Mouse (Mus musculus) forebrain, embryonic 10.5 days (tissue): ENCODE data around the gene Fscn2. TPM values are rescaled to one million over a fixed set of nuclear protein-coding genes. Genes with fewer than 3 reads are reported as not detected.
A peak's percentile ranks its signal among the peaks of the same experiment; 100 is the strongest.

Source experiments
- DNase-seq: peaks from one replicate; pipeline ENCODE4 v3.0.0-alpha.2; 2017; ENCODE audit warnings: low spot score; ENCODE audit errors: extremely low spot score
- H3K27ac ChIP-seq: fragments of 300-500 bp; sonication (generic); 2 replicates; pipeline ENCODE4 v1.5.1; 2016; ENCODE audit warnings: mild to moderate bottlenecking
- H3K27me3 ChIP-seq: fragments of 300-500 bp; sonication (generic); 2 replicates; pipeline ENCODE4 v1.6.1; 2016; ENCODE audit warnings: mild to moderate bottlenecking; ENCODE audit not compliant: poor library complexity, severe bottlenecking
- H3K36me3 ChIP-seq: fragments of 300-500 bp; sonication (generic); replicated peaks from 2 replicates; pipeline ENCODE4 v1.6.1; 2016; ENCODE audit warnings: mild to moderate bottlenecking, moderate library complexity
- H3K4me1 ChIP-seq: fragments of 300-500 bp; sonication (generic); 2 replicates; pipeline ENCODE4 v1.6.1; 2016
- H3K4me3 ChIP-seq: fragments of 300-500 bp; sonication (generic); 2 replicates; pipeline ENCODE4 v1.5.1; 2016; ENCODE audit warnings: mild to moderate bottlenecking, moderate library complexity
- H3K9me3 ChIP-seq: fragments of 300-500 bp; sonication (generic); 2 replicates; pipeline ENCODE4 v1.6.1; 2016; ENCODE audit warnings: mild to moderate bottlenecking, moderate library complexity
- WGBS: fragments of 180-500 bp; shearing (Covaris S2); methylation state at CpG from one replicate; pipeline ENCODE4 v1.1.7; 2016; 5-methylcytosine and 5-hydroxymethylcytosine counted together
- polyA plus RNA-seq: library from polyadenylated mRNA; unstranded; fragments of >200 nt; fragmentation: Nextera tagmentation; extraction: Ambion mirVana; gene quantifications from 2 replicates; pipeline ENCODE4 v1.2.1, GENCODE M21; 2016

The Fscn2 gene
- polyA plus RNA-seq, 1 experiment from 2014 or later, result not detected

- peaks cover 67% of the 10 kb centered on the region for H3K4me1 ChIP-seq
- no peaks in the 10 kb centered on the region for H3K9me3 ChIP-seq
- no peak overlapping the region for H3K4me3 ChIP-seq
- H3K27me3 ChIP-seq, result peaks cover 8% of the 10 kb centered on the region; the same call in 1 of the 2 replicates
- no peaks in the 10 kb centered on the region for H3K36me3 ChIP-seq
- DNase-seq, result no peak
- no peak overlapping the region for H3K27ac ChIP-seq
- WGBS, result 91% methylated on average over 17 of the region's 17 CpGs
Observed at GRCm38 (mm10) chr11:120354304-120355276, 6.7 kb upstream of the Fscn2 start.

GRCm38 (mm10) chr11:120355277-120356039 is 5.9 kb upstream of the Fscn2 start:
- H3K4me1 ChIP-seq, result peaks cover 67% of the 10 kb centered on the region

GRCm38 (mm10) chr11:120356319-120356840 is 5.0 kb upstream of the Fscn2 start:
- DNase-seq, result no peak
- Histone ChIP-seq H3K36me3 (no peaks in the 10 kb centered on the region), H3K4me1 (peaks cover 66% of the 10 kb centered on the region), H3K27me3 (peaks cover 7% of the 10 kb centered on the region; the same call in 1 of the 2 replicates), H3K4me3 (no peak overlapping the region), H3K9me3 (no peaks in the 10 kb centered on the region), H3K27ac (no peak overlapping the region)
- 90% methylated on average over 15 of the region's 15 CpGs for WGBS

More at GRCm38 (mm10) chr11:120355277-120356039, 5.9 kb upstream of the Fscn2 start:
- WGBS, result 75% methylated on average over 5 of the region's 5 CpGs
- no peak overlapping the region for H3K27ac ChIP-seq
- DNase-seq, result no peak
- H3K27me3 ChIP-seq, result peaks cover 8% of the 10 kb centered on the region; the same call in 1 of the 2 replicates
- no peaks in the 10 kb centered on the region for H3K36me3 ChIP-seq
- H3K9me3 ChIP-seq, result no peaks in the 10 kb centered on the region
- no peak overlapping the region for H3K4me3 ChIP-seq

GRCm38 (mm10) chr11:120356900-120357299 is 4.4 kb upstream of the Fscn2 start:
- Histone ChIP-seq H3K27ac (no peak overlapping the region), H3K9me3 (0 out of 2 replicates have a peak, but pooled peaks cover 2% of the 10 kb centered on the region), H3K4me3 (no peak overlapping the region), H3K36me3 (no peaks in the 10 kb centered on the region), H3K4me1 (peaks cover 68% of the 10 kb centered on the region), H3K27me3 (peaks cover 2% of the 10 kb centered on the region; the same call in 1 of the 2 replicates)
- DNase-seq, result no peak
- WGBS, result 90% methylated on average over 4 of the region's 4 CpGs

- 32% methylated on average over 10 of the region's 10 CpGs for WGBS
- no peaks in the 10 kb centered on the region for H3K36me3 ChIP-seq
- H3K9me3 ChIP-seq, result 0 out of 2 replicates have a peak, but pooled peaks cover 2% of the 10 kb centered on the region
- peak overlapping the region; percentile 84 for H3K27ac ChIP-seq
- no peaks in the 10 kb centered on the region for H3K27me3 ChIP-seq
- H3K4me1 ChIP-seq, result peaks cover 63% of the 10 kb centered on the region
- DNase-seq, result no peak
- H3K4me3 ChIP-seq, result peak overlapping the region; percentile 29; the same call in 1 of the 2 replicates
Observed at GRCm38 (mm10) chr11:120357791-120358401, 3.4 kb upstream of the Fscn2 start.

- no peak for DNase-seq
- Histone ChIP-seq H3K4me1 (peaks cover 53% of the 10 kb centered on the region), H3K36me3 (no peaks in the 10 kb centered on the region), H3K27ac (peak overlapping the region; percentile 84), H3K27me3 (no peaks in the 10 kb centered on the region), H3K4me3 (0 out of 2 replicates have a peak overlapping the region, but pooled peaks have one; percentile 2), H3K9me3 (0 out of 2 replicates have a peak, but pooled peaks cover 2% of the 10 kb centered on the region)
- WGBS, result 91% methylated on average over 6 of the region's 6 CpGs
Observed at GRCm38 (mm10) chr11:120359391-120359790, 1.9 kb upstream of the Fscn2 start.

- Histone ChIP-seq H3K36me3 (no peaks in the 10 kb centered on the region), H3K27me3 (no peaks in the 10 kb centered on the region), H3K9me3 (0 out of 2 replicates have a peak, but pooled peaks cover 2% of the 10 kb centered on the region), H3K4me1 (peaks cover 51% of the 10 kb centered on the region), H3K27ac (peak overlapping the region; percentile 84; the same call in 1 of the 2 replicates), H3K4me3 (no peak overlapping the region)
- WGBS, result 67% methylated on average over 8 of the region's 8 CpGs
- DNase-seq, result no peak
Observed at GRCm38 (mm10) chr11:120360062-120360461, 1.3 kb upstream of the Fscn2 start.

GRCm38 (mm10) chr11:120360755-120361154 is 579 bp upstream of the Fscn2 start:
- WGBS, result 81% methylated on average over 5 of the region's 5 CpGs
- peaks cover 50% of the 10 kb centered on the region for H3K4me1 ChIP-seq
- 0 out of 2 replicates have a peak, but pooled peaks cover 2% of the 10 kb centered on the region for H3K9me3 ChIP-seq
- peak overlapping the region; percentile 26; the same call in 1 of the 2 replicates for H3K27ac ChIP-seq
- no peaks in the 10 kb centered on the region for H3K36me3 ChIP-seq
- no peak for DNase-seq
- no peaks in the 10 kb centered on the region for H3K27me3 ChIP-seq
- H3K4me3 ChIP-seq, result no peak overlapping the region

- 85% methylated on average over 6 of the region's 6 CpGs for WGBS
- H3K36me3 ChIP-seq, result 0 out of 2 replicates have a peak, but pooled peaks cover 3% of the 10 kb centered on the region
- no peak overlapping the region for H3K27ac ChIP-seq
- no peak for DNase-seq
- H3K27me3 ChIP-seq, result no peaks in the 10 kb centered on the region
- H3K9me3 ChIP-seq, result 0 out of 2 replicates have a peak, but pooled peaks cover 2% of the 10 kb centered on the region
- H3K4me1 ChIP-seq, result peaks cover 63% of the 10 kb centered on the region
- H3K4me3 ChIP-seq, result no peak overlapping the region
Observed at GRCm38 (mm10) chr11:120362891-120363290, 1.6 kb downstream of the Fscn2 start.

GRCm38 (mm10) chr11:120366443-120367027 is 5.2 kb downstream of the Fscn2 start:
- WGBS, result 35% methylated on average over 7 of the region's 7 CpGs
- no peaks in the 10 kb centered on the region for H3K27me3 ChIP-seq
- H3K27ac ChIP-seq, result peak overlapping the region; percentile 48; the same call in 1 of the 2 replicates
- no peak overlapping the region for H3K4me3 ChIP-seq
- peaks cover 34% of the 10 kb centered on the region for H3K36me3 ChIP-seq
- H3K4me1 ChIP-seq, result peaks cover 37% of the 10 kb centered on the region
- 0 out of 2 replicates have a peak, but pooled peaks cover 1% of the 10 kb centered on the region for H3K9me3 ChIP-seq
- DNase-seq, result no peak

GRCm38 (mm10) chr11:120369656-120370055 is 8.3 kb downstream of the Fscn2 start:
- Histone ChIP-seq H3K9me3 (no peaks in the 10 kb centered on the region), H3K4me1 (peaks cover 32% of the 10 kb centered on the region), H3K27ac (peak overlapping the region; percentile 73), H3K36me3 (peaks cover 65% of the 10 kb centered on the region), H3K27me3 (no peaks in the 10 kb centered on the region), H3K4me3 (0 out of 2 replicates have a peak overlapping the region, but pooled peaks have one; percentile 3)
- WGBS, result 39% methylated on average over 8 of the region's 8 CpGs
- DNase-seq, result peak; percentile 54
